Mouse (Mus musculus) heart, postnatal 0 days (tissue): ENCODE measurements at regions not wholly inside any gene's neighbourhood (a gene's known extent, or its start where the extent isn't known, plus 50 kb on each side); places are given as distances from the start of the nearest gene placed in this dataset.

Source experiments
- ATAC-seq: fragments of 200-750 bp; cut with Nextera tagmentation; 2 replicates; pipeline ENCODE4 v1.8.0; 2017; ENCODE audit warnings: low read depth, moderate number of reproducible peaks, moderate library complexity; ENCODE audit not compliant: insufficient read depth
- DNase-seq: peaks from one replicate; pipeline ENCODE4 v3.0.0-alpha.2; 2016; ENCODE audit warnings: low spot score
- H3K27ac ChIP-seq: fragments of 300-500 bp; sonication (generic); 2 replicates; pipeline ENCODE4 v1.5.1; 2014; ENCODE audit warnings: low read depth, mild to moderate bottlenecking
- H3K27me3 ChIP-seq: fragments of 300-500 bp; sonication (generic); 2 replicates; pipeline ENCODE4 v1.6.1; 2014; ENCODE audit warnings: low read length, mixed read lengths; ENCODE audit not compliant: control insufficient read depth, insufficient read depth
- H3K36me3 ChIP-seq: fragments of 300-500 bp; sonication (generic); replicated peaks from 2 replicates; pipeline ENCODE4 v1.6.1; 2014; ENCODE audit warnings: low read length, mixed read lengths; ENCODE audit not compliant: control insufficient read depth, insufficient read depth
- H3K4me1 ChIP-seq: fragments of 300-500 bp; sonication (generic); 2 replicates; pipeline ENCODE4 v1.6.1; 2014; ENCODE audit warnings: antibody characterized with exemption; ENCODE audit not compliant: control insufficient read depth, insufficient read depth
- H3K4me2 ChIP-seq: fragments of 300-500 bp; sonication (generic); 2 replicates; pipeline ENCODE4 v1.6.1; 2014; ENCODE audit warnings: low read depth, mild to moderate bottlenecking, low read length, moderate library complexity
- H3K4me3 ChIP-seq: fragments of 300-500 bp; sonication (generic); 2 replicates; pipeline ENCODE4 v1.5.1; 2014; ENCODE audit warnings: low read depth, low read length
- H3K9ac ChIP-seq: fragments of 300-500 bp; sonication (generic); replicated peaks from 2 replicates; pipeline ENCODE4 v1.6.1; 2014; ENCODE audit warnings: low read depth, low read length, mixed read lengths
- H3K9me3 ChIP-seq: fragments of 300-500 bp; sonication (generic); replicated peaks from 2 replicates; pipeline ENCODE4 v1.6.1; 2016; ENCODE audit warnings: low read length; ENCODE audit not compliant: control insufficient read depth
- CTCF ChIP-seq: IDR thresholded peaks from 2 replicates; pipeline ENCODE4 v1.5.1; 2016; ENCODE audit warnings: antibody characterized with exemption, control low read depth, low read depth
- EP300 ChIP-seq: IDR thresholded peaks from 2 replicates; pipeline ENCODE4 v1.6.1; 2016; ENCODE audit warnings: antibody characterized with exemption, low read depth
- WGBS: fragments of 180-500 bp; shearing (Covaris S2); extraction: QIAGEN DNeasy Blood & Tissue Kit; methylation state at CpG from one replicate; pipeline ENCODE4 v1.1.7; 2014; 5-methylcytosine and 5-hydroxymethylcytosine counted together

GRCm38 (mm10) chr12:118597015-118597414, 249.1 kb upstream of the Sp8 start:
- Histone ChIP-seq H3K9me3 (no peaks in the 10 kb centered on the region), H3K27ac (no peak overlapping the region), H3K4me2 (no peak overlapping the region), H3K4me1 (peaks cover 5% of the 10 kb centered on the region), H3K27me3 (no peaks in the 10 kb centered on the region), H3K36me3 (no peaks in the 10 kb centered on the region), H3K4me3 (no peak overlapping the region), H3K9ac (no peak overlapping the region)
- TF ChIP-seq EP300, result no peak
- TF ChIP-seq CTCF, result no peak
- WGBS, result 77% methylated on average over 4 of the region's 4 CpGs
- ATAC-seq (no peak), DNase-seq (no peak)

DNA sequence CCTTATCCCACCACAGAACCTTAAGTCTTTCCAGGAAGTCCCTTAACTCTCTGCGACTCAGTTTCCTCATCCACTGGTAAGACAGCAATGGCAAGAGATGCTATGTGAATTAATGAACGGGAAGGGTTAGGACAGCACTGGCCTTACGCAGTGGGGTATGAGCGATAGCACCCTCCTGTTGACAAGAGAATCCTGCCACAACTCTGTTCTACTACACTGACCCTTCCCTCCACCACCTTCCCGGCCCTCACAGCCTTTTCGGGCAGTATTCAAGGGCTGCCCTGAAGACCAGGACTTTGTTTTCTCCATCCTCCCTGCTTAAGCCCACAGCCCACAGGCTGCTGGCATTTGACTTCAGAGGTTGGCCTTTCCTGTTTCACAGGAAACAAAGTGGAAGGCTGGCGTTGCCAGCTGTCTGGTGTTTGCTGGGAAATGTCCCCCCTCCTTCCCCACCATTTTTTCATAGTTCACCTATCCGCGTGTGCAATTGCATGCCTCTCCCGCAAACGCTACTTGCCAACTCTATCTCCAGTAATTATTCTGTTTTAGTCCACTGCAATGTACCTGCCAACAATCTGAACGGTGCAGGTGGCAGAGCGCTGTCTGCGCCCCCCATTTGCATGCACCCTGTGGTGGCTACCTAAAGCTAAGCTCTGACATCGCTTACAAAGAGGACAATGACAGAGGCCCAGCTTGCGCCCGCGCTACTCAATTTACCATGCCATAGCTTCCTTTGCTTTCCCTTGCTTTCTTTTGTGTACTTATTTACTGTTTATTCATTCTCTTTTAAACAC, 251.2 kb upstream of the Sp8 start:
- H3K36me3 ChIP-seq, result no peaks in the 10 kb centered on the region
- DNase-seq (no peak), ATAC-seq (no peak)
- H3K9ac ChIP-seq, result no peak overlapping the region
- H3K9me3 ChIP-seq, result no peaks in the 10 kb centered on the region
- TF ChIP-seq CTCF (no peak), EP300 (no peak)
- H3K27ac ChIP-seq, result no peak overlapping the region
- H3K27me3 ChIP-seq, result no peaks in the 10 kb centered on the region
- 52% methylated on average over 18 of the region's 18 CpGs for WGBS
- H3K4me2 ChIP-seq, result no peak overlapping the region
- H3K4me3 ChIP-seq, result no peak overlapping the region
- peaks cover 5% of the 10 kb centered on the region for H3K4me1 ChIP-seq

DNA sequence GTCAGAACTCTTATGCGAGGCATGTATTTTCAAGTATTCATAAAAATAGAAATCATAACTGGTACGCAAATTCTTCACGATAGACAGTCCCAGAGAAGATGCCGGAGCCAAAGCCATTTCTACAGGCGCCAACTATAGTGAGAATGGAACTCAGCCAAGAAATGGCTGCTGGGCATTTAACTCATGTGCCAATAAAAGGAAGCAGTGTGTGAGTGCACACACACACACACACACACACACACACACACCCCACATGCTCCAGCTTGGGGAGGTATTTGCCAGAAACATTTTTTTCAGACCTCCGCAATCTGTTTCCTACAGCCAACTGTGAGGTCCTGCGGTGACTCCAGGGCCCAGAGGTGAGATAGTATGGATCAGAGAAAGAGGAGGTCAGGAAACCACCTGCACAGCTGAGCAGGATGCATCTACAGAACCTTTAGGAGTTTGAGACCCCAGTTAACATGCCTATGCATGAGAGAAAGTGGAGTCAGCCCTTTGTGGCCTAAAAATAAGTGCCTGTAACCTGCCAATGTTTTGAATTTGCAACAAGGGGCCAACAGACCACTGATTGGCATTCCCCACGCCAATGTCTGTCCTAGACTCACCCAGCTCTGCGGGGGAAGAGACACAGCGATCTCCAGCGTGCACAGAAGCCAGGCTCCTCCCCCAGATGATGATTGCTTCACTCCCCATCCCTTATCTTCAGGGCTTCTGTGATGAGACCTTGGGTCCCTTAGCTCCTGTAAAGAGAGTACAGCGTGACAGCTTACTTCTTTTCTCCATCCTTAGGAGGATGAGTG, 262.1 kb upstream of the Sp8 start:
- WGBS, result 33% methylated on average over 12 of the region's 12 CpGs

GRCm38 (mm10) chr12:118569811-118570210, 268.6 kb upstream of the Sp4 start:
- 17% methylated on average over 2 of the region's 2 CpGs for WGBS

More for the DNA sequence above, 262.1 kb upstream of the Sp8 start:
- H3K9me3 ChIP-seq, result no peaks in the 10 kb centered on the region
- H3K27me3 ChIP-seq, result no peaks in the 10 kb centered on the region
- no peak overlapping the region for H3K4me3 ChIP-seq
- H3K4me2 ChIP-seq, result no peak overlapping the region; the same call in 1 of the 2 replicates
- TF ChIP-seq CTCF, result no peak
- TF ChIP-seq EP300, result no peak
- ATAC-seq (peak; percentile 64), DNase-seq (peak; percentile 52)
- no peak overlapping the region; the same call in 1 of the 2 replicates for H3K9ac ChIP-seq
- H3K4me1 ChIP-seq, result peaks cover 18% of the 10 kb centered on the region; the same call in 1 of the 2 replicates
- peak overlapping the region; percentile 78 for H3K27ac ChIP-seq
- H3K36me3 ChIP-seq, result no peaks in the 10 kb centered on the region

DNA sequence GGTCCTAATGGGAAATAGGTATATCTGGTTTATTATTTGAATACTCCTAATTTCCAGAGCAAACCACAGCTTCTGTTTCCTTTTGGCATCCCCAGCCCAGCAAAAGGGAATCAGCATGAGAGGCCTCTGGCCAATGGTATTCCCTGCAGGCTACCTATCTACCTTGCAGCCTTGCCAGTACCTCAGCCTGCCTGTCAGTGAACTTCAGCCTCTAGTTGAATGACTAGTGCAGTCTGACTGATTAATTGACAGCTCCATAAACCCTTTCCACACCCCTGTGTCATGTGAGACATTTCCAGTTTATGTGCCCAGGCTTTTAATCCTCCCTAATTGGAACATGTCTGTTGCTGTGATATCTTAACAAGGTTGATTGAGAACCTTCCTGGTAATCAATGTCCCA, 265.4 kb upstream of the Sp4 start:
- Histone ChIP-seq H3K4me3 (no peak overlapping the region), H3K36me3 (no peaks in the 10 kb centered on the region), H3K27me3 (no peaks in the 10 kb centered on the region), H3K27ac (no peak overlapping the region), H3K9me3 (no peaks in the 10 kb centered on the region), H3K9ac (no peak overlapping the region), H3K4me1 (no peaks in the 10 kb centered on the region; the same call in 1 of the 2 replicates), H3K4me2 (no peak overlapping the region)
- TF ChIP-seq EP300, result no peak
- no peak for TF ChIP-seq CTCF
- DNase-seq, result no peak
- no peak for ATAC-seq

More at GRCm38 (mm10) chr12:118569811-118570210, 268.6 kb upstream of the Sp4 start:
- peak; percentile 20; the same call in 1 of the 2 replicates for ATAC-seq
- TF ChIP-seq CTCF, result no peak
- no peak for TF ChIP-seq EP300
- no peak overlapping the region for H3K9ac ChIP-seq
- H3K27me3 ChIP-seq, result no peaks in the 10 kb centered on the region
- no peak overlapping the region for H3K4me3 ChIP-seq
- H3K4me1 ChIP-seq, result no peaks in the 10 kb centered on the region; the same call in 1 of the 2 replicates
- no peaks in the 10 kb centered on the region for H3K36me3 ChIP-seq
- no peaks in the 10 kb centered on the region for H3K9me3 ChIP-seq
- no peak overlapping the region for H3K27ac ChIP-seq
- peak; percentile 10 for DNase-seq
- no peak overlapping the region for H3K4me2 ChIP-seq
